Mouse (Mus musculus): ENCODE data around the gene Tmem89.

- no peak for TF ChIP-seq CTCF (IDR thresholded peaks at IDR 0.05; ENCODE audit: low read depth)
- TF ChIP-seq EP300 (IDR thresholded peaks at IDR 0.05; ENCODE audit: low read depth) = no peak
Measured at GRCm38 (mm10) chr9:108914491-108914890, at the start of gene Tmem89.
